16 mouse cellular contexts compared by ENCODE assay signal in the genomic region with DNA sequence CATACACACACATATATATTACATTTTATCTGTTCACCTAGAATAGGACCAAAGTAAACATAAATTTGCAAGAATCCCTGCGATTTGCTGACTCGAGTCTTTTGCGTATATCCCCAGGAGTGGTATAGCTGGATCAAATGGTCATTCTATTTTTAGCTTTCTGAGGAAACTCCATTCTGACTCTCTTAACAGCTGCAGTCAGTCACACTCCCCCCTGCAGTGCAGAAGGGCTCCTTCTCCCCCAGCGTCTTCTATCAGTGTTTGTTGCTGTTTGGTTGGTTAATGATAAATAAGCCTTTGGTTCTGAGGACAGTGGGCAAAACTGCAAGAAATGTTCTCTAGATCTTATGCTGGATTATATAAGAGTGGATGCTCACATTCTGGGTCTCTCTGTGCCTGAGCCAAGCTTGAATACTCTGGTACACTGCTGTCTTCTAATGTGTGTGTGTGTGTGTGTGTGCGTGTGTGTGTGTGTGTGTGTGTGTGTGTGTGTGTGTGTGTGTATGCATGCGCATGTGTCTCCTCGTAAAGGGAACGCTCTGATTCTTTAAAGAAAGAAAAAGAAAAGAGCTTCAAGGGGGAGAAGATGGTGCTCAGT. TPM values are rescaled to one million over a fixed set of nuclear protein-coding genes. Genes with fewer than 3 reads are reported as not detected.
DNase-seq lines count a peak whose midpoint lies in the region; ATAC-seq and TF ChIP-seq lines count a peak whose summit lies in the region.
"Had no signal": no experiment of that assay in that cellular context is flagged by ENCODE, and none has a peak within 500 bp of the region (broad histone marks: within the 10 kb centered on the region; RNA-seq: fewer than 3 reads in every experiment).

No protein-coding gene starts in this region.

- intact Hi-C loops in heart, postnatal 14 days (cut with DNase I), result no loop called here

- no peak overlapping the region for H3K4me3 ChIP-seq in embryonic facial prominence, embryonic 14.5 days (ENCODE audit: low read depth, low read length)
- no peak overlapping the region for H3K4me3 ChIP-seq in embryonic facial prominence, embryonic 10.5 days
- no peak overlapping the region for H3K4me3 ChIP-seq in heart, postnatal 0 days (ENCODE audit: low read depth, low read length)
- no peak overlapping the region for H3K4me3 ChIP-seq in lung, embryonic 15.5 days
- H3K4me3 ChIP-seq in myocyte, result no peak overlapping the region
- H3K4me3 ChIP-seq: forebrain, embryonic 12.5 days had no signal

- H3K79me2 ChIP-seq in myocyte (ENCODE audit: control insufficient read depth, insufficient read depth), result no peaks in the 10 kb centered on the region

- no peak overlapping the region for H3K9ac ChIP-seq in embryonic facial prominence, embryonic 14.5 days (ENCODE audit: low read depth, low read length)
- peak overlapping the region; percentile 5; the same call in 1 of the 2 replicates for H3K9ac ChIP-seq in heart, postnatal 0 days (replicated peaks; ENCODE audit: low read depth, low read length)
- no peak overlapping the region for H3K9ac ChIP-seq in lung, embryonic 15.5 days
- H3K9ac ChIP-seq: forebrain, embryonic 12.5 days; liver, embryonic 14.5 days had no signal

- no peak for TF ChIP-seq POLR2A in myocyte (IDR thresholded peaks at IDR 0.05; ENCODE audit: insufficient read length, low read depth)

- WGBS in embryonic facial prominence, embryonic 14.5 days, result 58% methylated on average over 8 of the region's 8 CpGs
- WGBS in embryonic facial prominence, embryonic 10.5 days, result 74% methylated on average over 8 of the region's 8 CpGs
- 34% methylated on average over 8 of the region's 8 CpGs for WGBS in heart, postnatal 0 days
- WGBS in lung, embryonic 15.5 days, result 31% methylated on average over 8 of the region's 8 CpGs

- no peak overlapping the region for H3ac ChIP-seq in myocyte (ENCODE audit: control insufficient read depth, insufficient read length)

- no peaks in the 10 kb centered on the region for H3K27me3 ChIP-seq in embryonic facial prominence, embryonic 14.5 days (replicated peaks; ENCODE audit: control insufficient read depth, insufficient read depth, low read length)
- no peaks in the 10 kb centered on the region for H3K27me3 ChIP-seq in embryonic facial prominence, embryonic 10.5 days (replicated peaks; ENCODE audit: low read depth, poor library complexity, severe bottlenecking)
- no peaks in the 10 kb centered on the region for H3K27me3 ChIP-seq in heart, postnatal 0 days (ENCODE audit: control insufficient read depth, insufficient read depth, low read length)
- no peaks in the 10 kb centered on the region for H3K27me3 ChIP-seq in lung, embryonic 15.5 days
- no peaks in the 10 kb centered on the region for H3K27me3 ChIP-seq in myocyte (ENCODE audit: control insufficient read depth, insufficient read depth, insufficient read length)
- H3K27me3 ChIP-seq: forebrain, embryonic 12.5 days had no signal

- H3K27ac ChIP-seq in embryonic facial prominence, embryonic 14.5 days (replicated peaks; ENCODE audit: low read depth, low read length), result no peak overlapping the region
- H3K27ac ChIP-seq in embryonic facial prominence, embryonic 10.5 days (replicated peaks), result no peak overlapping the region
- H3K27ac ChIP-seq in heart, postnatal 0 days (ENCODE audit: low read depth), result peak overlapping the region; percentile 65; the same call in 1 of the 2 replicates
- H3K27ac ChIP-seq in lung, embryonic 15.5 days, result 0 out of 2 replicates have a peak overlapping the region, but pooled peaks have one; percentile 9
- H3K27ac ChIP-seq: forebrain, embryonic 12.5 days; liver, embryonic 14.5 days had no signal

- no peaks in the 10 kb centered on the region for H3K9me3 ChIP-seq in embryonic facial prominence, embryonic 14.5 days (ENCODE audit: control insufficient read depth, low read length)
- no peaks in the 10 kb centered on the region for H3K9me3 ChIP-seq in embryonic facial prominence, embryonic 10.5 days
- H3K9me3 ChIP-seq in heart, postnatal 0 days (replicated peaks; ENCODE audit: control insufficient read depth, low read length), result no peaks in the 10 kb centered on the region
- no peaks in the 10 kb centered on the region for H3K9me3 ChIP-seq in lung, embryonic 15.5 days
- H3K9me3 ChIP-seq: forebrain, embryonic 12.5 days had no signal

- no peaks in the 10 kb centered on the region for H3K36me3 ChIP-seq in embryonic facial prominence, embryonic 14.5 days (ENCODE audit: control insufficient read depth, insufficient read depth, low read length)
- H3K36me3 ChIP-seq in embryonic facial prominence, embryonic 10.5 days (replicated peaks), result no peaks in the 10 kb centered on the region
- H3K36me3 ChIP-seq in heart, postnatal 0 days (replicated peaks; ENCODE audit: control insufficient read depth, insufficient read depth, low read length), result no peaks in the 10 kb centered on the region
- no peaks in the 10 kb centered on the region for H3K36me3 ChIP-seq in lung, embryonic 15.5 days
- no peaks in the 10 kb centered on the region for H3K36me3 ChIP-seq in myocyte (ENCODE audit: control insufficient read depth, insufficient read depth)
- H3K36me3 ChIP-seq: forebrain, embryonic 12.5 days had no signal

- H3K4me2 ChIP-seq in embryonic facial prominence, embryonic 14.5 days (ENCODE audit: low read depth, low read length), result no peak overlapping the region
- H3K4me2 ChIP-seq in heart, postnatal 0 days (ENCODE audit: low read depth, low read length), result no peak overlapping the region; the same call in 1 of the 2 replicates
- no peak overlapping the region for H3K4me2 ChIP-seq in lung, embryonic 15.5 days
- H3K4me2 ChIP-seq in myocyte (ENCODE audit: low read depth), result peak overlapping the region; percentile 50
- H3K4me2 ChIP-seq: forebrain, embryonic 12.5 days had no signal

- H3K4me1 ChIP-seq in embryonic facial prominence, embryonic 14.5 days (ENCODE audit: control insufficient read depth, insufficient read depth, low read length), result no peaks in the 10 kb centered on the region
- H3K4me1 ChIP-seq in embryonic facial prominence, embryonic 10.5 days, result no peaks in the 10 kb centered on the region
- H3K4me1 ChIP-seq in heart, postnatal 0 days (ENCODE audit: control insufficient read depth, insufficient read depth), result peaks cover 21% of the 10 kb centered on the region
- peaks cover 8% of the 10 kb centered on the region; the same call in 1 of the 2 replicates for H3K4me1 ChIP-seq in lung, embryonic 15.5 days

- no peak for TF ChIP-seq CTCF in heart, postnatal 0 days (IDR thresholded peaks at IDR 0.05; ENCODE audit: low read depth)

- peak; percentile 35 for DNase-seq in embryonic facial prominence, embryonic 14.5 days (ENCODE audit: low spot score)
- no peak for DNase-seq in embryonic facial prominence, embryonic 10.5 days (ENCODE audit: low spot score)
- DNase-seq in heart, postnatal 0 days (ENCODE audit: low spot score), result peak; percentile 82
- DNase-seq in heart, postnatal 14 days, result no peak
- no peak for DNase-seq in lung, postnatal 4 days
- no peak for DNase-seq in layer of hippocampus, postnatal 25 days (ENCODE audit: extremely low spot score in 1 of 2, low spot score in 1 of 2)
- DNase-seq: adrenal gland, postnatal 14 days; cerebellum, adult 11-12 months; gastrocnemius, postnatal 36 days; thymus, adult 18-20 months had no signal

- no peak for TF ChIP-seq EP300 in heart, postnatal 0 days (IDR thresholded peaks at IDR 0.05; ENCODE audit: low read depth)

- no peak for ATAC-seq in embryonic facial prominence, embryonic 14.5 days (ENCODE audit: low read depth)
- peak; percentile 64 for ATAC-seq in heart, postnatal 0 days (ENCODE audit: insufficient read depth, low read depth)
- ATAC-seq in lung, embryonic 15.5 days (ENCODE audit: borderline replicate concordance, extremely low read depth, low FRiP score, low TSS enrichment), result peak; percentile 92; the same call in 1 of the 2 replicates
- ATAC-seq: intestine, postnatal 0 days had no signal

TF ChIP-seq in myocyte, 11 proteins besides CTCF, POLR2A, EP300 and RAD21:
- TF ChIP-seq POLR2AphosphoS2 (IDR thresholded peaks at IDR 0.05; ENCODE audit: insufficient read length, low read depth) (no peak), MAX (IDR thresholded peaks at IDR 0.05; ENCODE audit: low read depth) (no peak), MYOD1 (IDR thresholded peaks at IDR 0.05; ENCODE audit: control insufficient read depth in 1 of 3, insufficient read length in 2 of 3, low read depth in 2 of 3) (peak in 2 of 3 experiments; percentile 38 to 56), SRF (IDR thresholded peaks at IDR 0.05; ENCODE audit: control insufficient read depth, insufficient read length, low read depth) (no peak), MYOG (IDR thresholded peaks at IDR 0.05; ENCODE audit: control insufficient read depth in 1 of 3, insufficient read depth in 1 of 3, insufficient read length in 2 of 3, low read depth in 2 of 3) (peak in 2 of 3 experiments; percentile 5 to 49), REST (IDR thresholded peaks at IDR 0.05; ENCODE audit: insufficient read depth, insufficient read length) (no peak), CEBPB (IDR thresholded peaks at IDR 0.05; ENCODE audit: insufficient read depth, poor library complexity, severe bottlenecking) (no peak), USF1 (IDR thresholded peaks at IDR 0.05; ENCODE audit: low read depth) (no peak), TCF3 (IDR thresholded peaks at IDR 0.05; ENCODE audit: insufficient read length, low read depth) (no peak), TCF12 (IDR thresholded peaks at IDR 0.05; ENCODE audit: insufficient read depth, poor library complexity, severe bottlenecking) (peak; percentile 27), E2F4 (IDR thresholded peaks at IDR 0.05; ENCODE audit: insufficient read depth) (no peak)

RNA-seq across cellular contexts. Expression of gene Ryr2, which starts 58.8 kb away (rescaled TPM):
- 0.43 and 0.85 TPM in 2 replicates for polyA plus RNA-seq in embryonic facial prominence, embryonic 14.5 days (2014; fragmentation: Nextera tagmentation; extraction: Ambion mirVana)
- 0.14 and 0.15 TPM in 2 replicates for polyA plus RNA-seq in embryonic facial prominence, embryonic 10.5 days (2016; fragmentation: Nextera tagmentation; extraction: Ambion mirVana)
- total RNA-seq in heart, postnatal 0 days (2014; rRNA removed; ENCODE audit: low replicate concordance), result 317 and 396 TPM in 2 replicates
- 48.2 and 61.4 TPM in 2 replicates for polyA plus RNA-seq in heart, postnatal 0 days (2015; fragmentation: Nextera tagmentation; extraction: Ambion mirVana)
- total RNA-seq in heart, postnatal 14 days (2021), result 1,000 to 10,000 TPM in 1 of 2 experiments, 100 to 1,000 TPM in 1; 977 to 1,003 TPM
- 1.2 and 1.5 TPM in 2 replicates for polyA plus RNA-seq in lung, embryonic 15.5 days (2015; fragmentation: Nextera tagmentation; extraction: Ambion mirVana)
- polyA plus RNA-seq in myocyte (2012; fragmentation: generic; extraction: Trizol), result not detected
- 100 to 1,000 TPM; 175 to 248 TPM for total RNA-seq in layer of hippocampus, postnatal 25 days (2021)
- total RNA-seq: megakaryocyte-erythroid progenitor cell, adult 5-6 weeks had no signal

Comparison
In these comparisons a context has a peak if more than half of its experiments do, and no peak if none do; other contexts are left out.
1. DNase-seq: peak in embryonic facial prominence, embryonic 14.5 days (single experiment) and heart, postnatal 0 days (single experiment); none in embryonic facial prominence, embryonic 10.5 days (single experiment), heart, postnatal 14 days (0 of 2), lung, postnatal 4 days (0 of 2) and layer of hippocampus, postnatal 25 days (0 of 2).
2. H3K27ac ChIP-seq: peak in heart, postnatal 0 days (single experiment) and lung, embryonic 15.5 days (single experiment); none in embryonic facial prominence, embryonic 14.5 days (single experiment) and embryonic facial prominence, embryonic 10.5 days (single experiment).
3. RNA of gene Ryr2, which starts 58.8 kb away (polyA plus RNA-seq): 48.2 to 61.4 TPM in heart, postnatal 0 days; 1.2 to 1.5 TPM in lung, embryonic 15.5 days, 0.43 to 0.85 TPM in embryonic facial prominence, embryonic 14.5 days, 0.14 to 0.15 TPM in embryonic facial prominence, embryonic 10.5 days and not detected in myocyte (single experiment); every median in the first group is over 10 times any median in the second.